Mouse (Mus musculus): Measurements from ENCODE around the gene Gm11549.

DNA sequence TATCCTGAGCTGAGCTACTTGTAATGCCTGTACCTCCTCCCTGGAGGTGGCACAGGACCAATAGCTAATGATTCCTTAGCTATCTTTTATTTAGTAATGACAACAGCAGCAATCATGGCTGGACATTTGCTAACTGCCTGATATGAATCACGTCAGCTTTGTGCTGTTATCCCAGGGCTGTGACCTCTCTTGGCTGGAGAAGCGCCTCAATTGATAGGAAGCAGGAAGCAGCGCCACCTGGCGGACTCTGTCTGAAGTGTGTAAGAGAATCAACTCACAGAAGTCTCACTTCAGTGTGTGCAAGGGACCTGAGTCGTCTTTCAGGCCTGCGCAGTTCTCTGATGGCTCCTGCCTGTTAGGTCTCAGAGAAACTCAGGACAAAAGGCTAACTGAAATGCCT is 26.2 kb downstream of the Gm11549 start:
- no peak for TF ChIP-seq POLR2A (IDR thresholded peaks at IDR 0.05; ENCODE audit: insufficient read depth, low read depth, low read length)
- TF ChIP-seq CTCF (IDR thresholded peaks at IDR 0.05; ENCODE audit: insufficient read depth, low read depth, low read length), result peak; percentile 64
